Mouse (Mus musculus) hindbrain, postnatal 0 days (tissue): ENCODE data around the gene Slc15a2. TPM values are rescaled to one million over a fixed set of nuclear protein-coding genes. Genes with fewer than 3 reads are reported as not detected.

Source experiments
- ATAC-seq: fragments of 200-750 bp; cut with Nextera tagmentation; 2 replicates; pipeline ENCODE4 v1.8.0; 2017; ENCODE audit warnings: mild to moderate bottlenecking, moderate TSS enrichment, moderate library complexity
- DNase-seq: peaks from one replicate; pipeline ENCODE4 v3.0.0-alpha.2; 2015; ENCODE audit warnings: low spot score
- H3K27ac ChIP-seq: fragments of 300-500 bp; sonication (generic); 2 replicates; pipeline ENCODE4 v1.5.1; 2014; ENCODE audit warnings: mild to moderate bottlenecking
- H3K27me3 ChIP-seq: fragments of 300-500 bp; sonication (generic); 2 replicates; pipeline ENCODE4 v1.6.1; 2014; ENCODE audit warnings: low read length, mixed read lengths; ENCODE audit not compliant: insufficient read depth
- H3K36me3 ChIP-seq: fragments of 300-500 bp; sonication (generic); 2 replicates; pipeline ENCODE4 v1.6.1; 2014; ENCODE audit warnings: low read length, mixed read lengths; ENCODE audit not compliant: insufficient read depth
- H3K4me1 ChIP-seq: fragments of 300-500 bp; sonication (generic); 2 replicates; pipeline ENCODE4 v1.6.1; 2014; ENCODE audit warnings: antibody characterized with exemption, low read length, mixed read lengths; ENCODE audit not compliant: insufficient read depth
- H3K4me2 ChIP-seq: fragments of 300-500 bp; sonication (generic); 2 replicates; pipeline ENCODE4 v1.6.1; 2014; ENCODE audit warnings: low read depth, mild to moderate bottlenecking, low read length, moderate library complexity, mixed read lengths
- H3K4me3 ChIP-seq: fragments of 300-500 bp; sonication (generic); 2 replicates; pipeline ENCODE4 v1.5.1; 2014; ENCODE audit warnings: low read length
- H3K9ac ChIP-seq: fragments of 300-500 bp; sonication (generic); replicated peaks from 2 replicates; pipeline ENCODE4 v1.6.1; 2014; ENCODE audit warnings: mild to moderate bottlenecking, low read length, moderate library complexity, mixed read lengths
- H3K9me3 ChIP-seq: fragments of 300-500 bp; sonication (generic); 2 replicates; pipeline ENCODE4 v1.6.1; 2016; ENCODE audit warnings: low read length, mixed read lengths
- CTCF ChIP-seq: IDR thresholded peaks from 2 replicates; pipeline ENCODE4 v1.5.1; 2016; ENCODE audit warnings: antibody characterized with exemption, control low read depth, low read depth
- WGBS: fragments of 180-500 bp; shearing (Covaris S2); extraction: QIAGEN DNeasy Blood & Tissue Kit; methylation state at CpG from one replicate; pipeline ENCODE4 v1.1.7; 2014; 5-methylcytosine and 5-hydroxymethylcytosine counted together
- polyA plus RNA-seq: library from polyadenylated mRNA; unstranded; fragments of >200 nt; fragmentation: Nextera tagmentation; extraction: Ambion mirVana; gene quantifications from 2 replicates; pipeline ENCODE4 v1.2.1, GENCODE M21; 2015
- total RNA-seq: library from RNA; depleted of rRNA; stranded (reverse); fragments of >200 nt; gene quantifications from 2 replicates; pipeline ENCODE4 v1.2.3, GENCODE M21; 2014

Slc15a2 gene
- total and polyA plus RNA-seq, 2 experiments from 2014 or later, result 25.5 to 30.3 TPM

- WGBS, result 59% methylated on average over 6 of the region's 6 CpGs
- no peak overlapping the region for H3K27ac ChIP-seq
- TF ChIP-seq CTCF, result no peak
Observed at GRCm38 (mm10) chr16:36820016-36820415, 35.3 kb upstream of the Slc15a2 start.

GRCm38 (mm10) chr16:36817321-36817926 lies 32.7 kb upstream of the Slc15a2 start:
- peak; percentile 94 for DNase-seq

More at GRCm38 (mm10) chr16:36820016-36820415, 35.3 kb upstream of the Slc15a2 start:
- DNase-seq (no peak), ATAC-seq (no peak)
- H3K4me2 ChIP-seq, result no peak overlapping the region
- H3K4me1 ChIP-seq, result no peaks in the 10 kb centered on the region
- no peaks in the 10 kb centered on the region for H3K36me3 ChIP-seq
- no peaks in the 10 kb centered on the region for H3K27me3 ChIP-seq
- H3K4me3 ChIP-seq, result no peak overlapping the region
- no peaks in the 10 kb centered on the region for H3K9me3 ChIP-seq
- no peak overlapping the region for H3K9ac ChIP-seq

GRCm38 (mm10) chr16:36816916-36817315 lies 32.2 kb upstream of the Slc15a2 start:
- no peak for TF ChIP-seq CTCF
- Histone ChIP-seq H3K4me3 (no peak overlapping the region), H3K9ac (no peak overlapping the region), H3K9me3 (no peaks in the 10 kb centered on the region), H3K27ac (no peak overlapping the region), H3K27me3 (no peaks in the 10 kb centered on the region), H3K36me3 (no peaks in the 10 kb centered on the region), H3K4me2 (no peak overlapping the region), H3K4me1 (no peaks in the 10 kb centered on the region)
- DNase-seq (no peak), ATAC-seq (peak; percentile 28; the same call in 1 of the 2 replicates)

More at GRCm38 (mm10) chr16:36817321-36817926, 32.7 kb upstream of the Slc15a2 start:
- Histone ChIP-seq H3K4me1 (no peaks in the 10 kb centered on the region), H3K4me3 (no peak overlapping the region), H3K27ac (no peak overlapping the region), H3K4me2 (no peak overlapping the region), H3K27me3 (no peaks in the 10 kb centered on the region), H3K9ac (no peak overlapping the region), H3K9me3 (no peaks in the 10 kb centered on the region), H3K36me3 (no peaks in the 10 kb centered on the region)
- peak; percentile 97 for ATAC-seq
- 16% methylated on average over 7 of the region's 7 CpGs for WGBS
- peak; percentile 88 for TF ChIP-seq CTCF

GRCm38 (mm10) chr16:36813680-36814079 lies 28.9 kb upstream of the Slc15a2 start:
- DNase-seq, result no peak
- TF ChIP-seq CTCF, result no peak
- no peak overlapping the region for H3K27ac ChIP-seq
- 74% methylated on average over 3 of the region's 3 CpGs for WGBS
- H3K36me3 ChIP-seq, result no peaks in the 10 kb centered on the region
- no peak overlapping the region for H3K4me2 ChIP-seq
- no peaks in the 10 kb centered on the region for H3K27me3 ChIP-seq
- H3K4me1 ChIP-seq, result no peaks in the 10 kb centered on the region
- H3K4me3 ChIP-seq, result no peak overlapping the region
- no peaks in the 10 kb centered on the region for H3K9me3 ChIP-seq
- no peak for ATAC-seq
- H3K9ac ChIP-seq, result no peak overlapping the region

GRCm38 (mm10) chr16:36808616-36809015 lies 23.9 kb upstream of the Slc15a2 start:
- ATAC-seq, result no peak
- Histone ChIP-seq H3K4me1 (no peaks in the 10 kb centered on the region), H3K4me3 (no peak overlapping the region), H3K27me3 (no peaks in the 10 kb centered on the region), H3K36me3 (no peaks in the 10 kb centered on the region), H3K9me3 (no peaks in the 10 kb centered on the region), H3K27ac (no peak overlapping the region), H3K9ac (no peak overlapping the region), H3K4me2 (no peak overlapping the region)
- WGBS, result 90% methylated on average over 3 of the region's 3 CpGs
- no peak for TF ChIP-seq CTCF
- DNase-seq, result no peak

GRCm38 (mm10) chr16:36802361-36802760 lies 17.6 kb upstream of the Slc15a2 start:
- Histone ChIP-seq H3K27ac (no peak overlapping the region), H3K36me3 (no peaks in the 10 kb centered on the region), H3K9ac (no peak overlapping the region), H3K9me3 (no peaks in the 10 kb centered on the region), H3K4me3 (no peak overlapping the region), H3K4me2 (no peak overlapping the region), H3K27me3 (no peaks in the 10 kb centered on the region), H3K4me1 (no peaks in the 10 kb centered on the region)
- ATAC-seq (no peak), DNase-seq (no peak)
- 0 out of 2 replicates have a peak, but pooled peaks have one; percentile 19 for TF ChIP-seq CTCF
- WGBS, result 85% methylated on average over 3 of the region's 3 CpGs

GRCm38 (mm10) chr16:36798334-36798733 lies 13.6 kb upstream of the Slc15a2 start:
- Histone ChIP-seq H3K4me1 (no peaks in the 10 kb centered on the region), H3K9ac (no peak overlapping the region), H3K4me3 (no peak overlapping the region), H3K36me3 (no peaks in the 10 kb centered on the region), H3K27ac (no peak overlapping the region), H3K9me3 (no peaks in the 10 kb centered on the region), H3K4me2 (no peak overlapping the region), H3K27me3 (no peaks in the 10 kb centered on the region)
- 80% methylated on average over 2 of the region's 2 CpGs for WGBS
- TF ChIP-seq CTCF, result no peak
- DNase-seq (no peak), ATAC-seq (no peak)
